Mouse (Mus musculus): ENCODE data around the gene Kpna1.

Kpna1 gene

GRCm38 (mm10) chr16:36069819-36070575 is 91.4 kb downstream of the Kpna1 start:
- no peak for DNase-seq (ENCODE audit: low read depth, low spot score)

GRCm38 (mm10) chr16:36071071-36071449 is 92.5 kb downstream of the Kpna1 start:
- peak; percentile 34 for DNase-seq (ENCODE audit: low read depth, low spot score)

- DNase-seq (ENCODE audit: low read depth, low spot score): peak; percentile 80
These were observed 93.2 kb downstream of the Kpna1 start, which contains the start of the genes Fam162a and Ccdc58 for GRCm38 (mm10) chr16:36071450-36072379. Gene Fam162a, minus strand, starts transcription at chr16:36071594. Gene Ccdc58, plus strand, starts transcription at chr16:36071685.

- no peak for DNase-seq (ENCODE audit: low read depth, low spot score)
These were observed 94.0 kb downstream of the Kpna1 start for GRCm38 (mm10) chr16:36072410-36073011.

- no peak for DNase-seq (ENCODE audit: low read depth, low spot score)
These were observed 96.2 kb downstream of the Kpna1 start for GRCm38 (mm10) chr16:36074772-36075171.

- no peak for DNase-seq (ENCODE audit: low read depth, low spot score)
These were observed 101.4 kb downstream of the Kpna1 start for GRCm38 (mm10) chr16:36079916-36080315.
